Comparison of ENCODE assay signal across 12 mouse cellular contexts in genomic region chr5:73601361-73601763, GRCm38 (mm10). TPM values are rescaled to one million over a fixed set of nuclear protein-coding genes. Genes with fewer than 3 reads are reported as not detected.
DNase-seq lines count a peak whose midpoint lies in the region.
"Had no signal": no experiment of that assay in that cellular context is flagged by ENCODE, and none has a peak within 500 bp of the region (broad histone marks: within the 10 kb centered on the region; RNA-seq: fewer than 3 reads in every experiment).

No protein-coding gene starts in this region.

- peak; percentile 18 for DNase-seq in cerebellum, adult 9-11 months
- no peak for DNase-seq in cerebellum, postnatal 36 days
- peak; percentile 19 to 63 for DNase-seq in layer of hippocampus, adult 18-20 months (ENCODE audit: low spot score in 2 of 2)
- no peak for DNase-seq in layer of hippocampus, postnatal 25 days (ENCODE audit: extremely low spot score in 1 of 2, low spot score in 1 of 2)
- DNase-seq in right cerebral cortex, postnatal 25 days = peak; percentile 11
- DNase-seq in right cerebral cortex, postnatal 36 days (ENCODE audit: low spot score in 2 of 2) = no peak
- DNase-seq in urinary bladder, postnatal 14 days (ENCODE audit: low spot score) = no peak
- DNase-seq in urinary bladder, postnatal 4 days (ENCODE audit: low spot score in 2 of 2) = no peak
- DNase-seq: adrenal gland, postnatal 14 days; gastrocnemius, postnatal 36 days had no signal

RNA-seq across cellular contexts. Expression of gene Lrrc66, which starts 31.0 kb away (rescaled TPM):
- total RNA-seq in layer of hippocampus, adult 18-20 months (2021) = not detected
- under 1 TPM in 1 of 2 experiments, not detected in 1; 0.07 TPM for total RNA-seq in layer of hippocampus, postnatal 25 days (2021)
- total RNA-seq: adrenal gland, postnatal 14 days; gastrocnemius, postnatal 36 days; left cerebral cortex, adult 18-20 months; liver, adult 2 months had no signal

RNA-seq across cellular contexts. Expression of gene Sgcb, which starts 46.2 kb away (rescaled TPM):
- 10 to 100 TPM; 43.0 to 45.5 TPM for total RNA-seq in layer of hippocampus, adult 18-20 months (2021)
- 10 to 100 TPM; 50.6 to 52.1 TPM for total RNA-seq in layer of hippocampus, postnatal 25 days (2021)

RNA-seq across cellular contexts. Expression of gene Spata18, which starts 49.8 kb away (rescaled TPM):
- 1 to 10 TPM; 1.1 to 1.2 TPM for total RNA-seq in layer of hippocampus, adult 18-20 months (2021)
- under 1 TPM; 0.76 to 0.89 TPM for total RNA-seq in layer of hippocampus, postnatal 25 days (2021)
- total RNA-seq: adrenal gland, postnatal 14 days; gastrocnemius, postnatal 36 days; liver, adult 2 months had no signal

Comparison
In these comparisons a context has a peak if more than half of its experiments do, and no peak if none do; other contexts are left out.
1. DNase-seq: peak in cerebellum, adult 9-11 months (single experiment), layer of hippocampus, adult 18-20 months (2 of 2) and right cerebral cortex, postnatal 25 days (single experiment); none in cerebellum, postnatal 36 days (0 of 2), layer of hippocampus, postnatal 25 days (0 of 2), right cerebral cortex, postnatal 36 days (0 of 2), urinary bladder, postnatal 14 days (single experiment) and urinary bladder, postnatal 4 days (0 of 2).